Mouse (Mus musculus): ENCODE data around the gene 4933428G20Rik.

DNA sequence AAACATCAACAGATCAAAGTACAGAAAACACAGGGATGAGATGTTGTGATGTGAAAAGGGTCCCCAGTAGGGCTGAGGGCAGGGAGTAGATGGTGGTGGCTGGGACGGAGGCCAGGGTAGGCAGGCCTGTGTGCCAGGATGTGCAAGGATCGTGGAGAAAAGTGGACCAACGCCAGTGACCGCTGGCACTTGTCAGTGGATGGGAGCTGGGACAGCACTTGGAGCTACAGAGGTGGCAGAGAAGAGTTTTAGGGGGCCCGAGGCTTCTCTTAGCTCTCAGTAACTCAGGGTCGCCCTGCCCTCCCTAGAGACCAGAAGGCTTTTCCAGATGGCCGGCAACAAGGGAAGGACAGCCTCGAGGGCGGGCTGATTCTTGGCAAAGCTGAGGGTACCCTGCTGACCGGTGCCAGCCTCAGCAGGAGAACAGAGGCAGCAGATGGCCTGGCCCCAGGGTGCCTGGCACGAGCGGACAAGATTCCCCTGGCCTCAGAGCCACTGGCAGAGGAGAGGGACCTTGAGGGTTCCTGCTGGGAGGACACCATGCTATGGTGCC lies 43.1 kb upstream of the 4933428G20Rik start:
- TF ChIP-seq CTCF (IDR thresholded peaks at IDR 0.05; ENCODE audit: extremely low read depth, insufficient read length, insufficient replicate concordance, low read depth, low read length) (no peak), POLR2A (IDR thresholded peaks at IDR 0.05; ENCODE audit: low read depth, low read length) (no peak)

Measured in small intestine, adult 2 months (tissue).